Mouse (Mus musculus): ENCODE results near the gene Spink4. TPM values are rescaled to one million over a fixed set of nuclear protein-coding genes. Genes with fewer than 3 reads are reported as not detected.
A peak's percentile ranks its signal among the peaks of the same experiment; 100 is the strongest.

Spink4 gene
- not detected in 2 replicates for polyA plus RNA-seq (2014; fragmentation: Nextera tagmentation; extraction: Ambion mirVana)

DNA sequence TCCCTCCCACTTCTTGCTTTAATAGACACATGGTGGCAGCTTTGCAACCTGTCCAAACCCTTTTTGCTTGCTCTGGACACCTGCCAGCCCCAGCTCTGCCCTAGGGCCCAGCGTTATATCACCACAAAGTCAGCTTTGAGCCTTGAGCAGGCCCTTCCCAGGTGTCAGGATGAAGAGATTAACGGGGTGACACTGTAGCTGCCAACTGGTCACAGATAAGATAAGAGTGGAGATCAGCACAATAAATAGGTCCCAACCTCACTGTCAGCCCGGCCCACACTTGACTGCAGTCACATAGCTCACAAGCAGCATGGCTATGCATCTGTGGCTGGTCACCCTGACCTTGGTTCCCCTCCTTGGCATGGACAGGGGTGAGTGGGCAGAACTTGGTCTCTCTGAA lies at the start of gene Spink4:
Spink4 (plus strand) TSS at position 268 of the 400 bp plus-strand sequence.
- ATAC-seq (ENCODE audit: low FRiP score) (no peak), DNase-seq (ENCODE audit: low spot score) (no peak)
- Histone ChIP-seq H3K27me3 (ENCODE audit: control insufficient read depth, insufficient read depth, low read length) (no peaks in the 10 kb centered on the region), H3K36me3 (ENCODE audit: control insufficient read depth, insufficient read depth, low read length) (no peaks in the 10 kb centered on the region), H3K4me1 (replicated peaks; ENCODE audit: control insufficient read depth, insufficient read depth, low read length) (no peaks in the 10 kb centered on the region), H3K4me3 (ENCODE audit: low read depth, low read length) (no peak within 1 kb of the TSS), H3K9me3 (ENCODE audit: control insufficient read depth, low read length) (no peaks in the 10 kb centered on the region), H3K27ac (ENCODE audit: low read depth, low read length) (no peak within 1 kb of the TSS), H3K4me2 (replicated peaks; ENCODE audit: low read depth, low read length) (no peak within 1 kb of the TSS), H3K9ac (ENCODE audit: low read depth, low read length) (no peak within 1 kb of the TSS)
- 69% methylated on average over 3 of the region's 3 CpGs for WGBS

DNA sequence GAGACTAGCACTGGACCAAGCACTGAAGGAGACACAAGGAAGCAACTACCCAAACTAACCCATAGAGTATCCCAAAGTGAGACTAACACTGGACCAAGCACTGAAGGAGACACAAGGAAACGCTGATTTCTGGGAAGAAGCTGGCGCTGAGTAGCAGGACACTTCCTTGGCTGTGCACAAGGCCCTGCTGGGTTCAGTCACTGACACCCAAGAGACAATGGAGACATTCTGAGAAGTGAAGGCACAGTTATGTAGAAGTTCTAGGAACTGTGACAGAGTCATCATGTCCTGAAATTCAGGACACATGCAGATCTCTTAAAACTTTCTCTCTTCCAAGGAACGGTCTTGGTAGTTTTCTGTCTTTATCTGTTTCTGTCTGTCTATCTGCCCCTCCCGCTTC lies 49.6 kb upstream of the Spink4 start:
- Histone ChIP-seq H3K4me3 (ENCODE audit: low read depth, low read length) (no peak overlapping the region), H3K36me3 (ENCODE audit: control insufficient read depth, insufficient read depth, low read length) (no peaks in the 10 kb centered on the region), H3K9me3 (ENCODE audit: control insufficient read depth, low read length) (no peaks in the 10 kb centered on the region), H3K4me2 (replicated peaks; ENCODE audit: low read depth, low read length) (no peak overlapping the region), H3K9ac (ENCODE audit: low read depth, low read length) (no peak overlapping the region), H3K27ac (ENCODE audit: low read depth, low read length) (no peak overlapping the region), H3K4me1 (replicated peaks; ENCODE audit: control insufficient read depth, insufficient read depth, low read length) (no peaks in the 10 kb centered on the region), H3K27me3 (ENCODE audit: control insufficient read depth, insufficient read depth, low read length) (no peaks in the 10 kb centered on the region)
- 89% methylated on average over 4 of the region's 4 CpGs for WGBS
- no peak for DNase-seq (ENCODE audit: low spot score)
- ATAC-seq (ENCODE audit: low FRiP score) = no peak

- H3K27me3 ChIP-seq (ENCODE audit: control insufficient read depth, insufficient read depth, low read length) = no peaks in the 10 kb centered on the region
These were observed 47.7 kb upstream of the Spink4 start for GRCm38 (mm10) chr4:40872129-40872528.

DNA sequence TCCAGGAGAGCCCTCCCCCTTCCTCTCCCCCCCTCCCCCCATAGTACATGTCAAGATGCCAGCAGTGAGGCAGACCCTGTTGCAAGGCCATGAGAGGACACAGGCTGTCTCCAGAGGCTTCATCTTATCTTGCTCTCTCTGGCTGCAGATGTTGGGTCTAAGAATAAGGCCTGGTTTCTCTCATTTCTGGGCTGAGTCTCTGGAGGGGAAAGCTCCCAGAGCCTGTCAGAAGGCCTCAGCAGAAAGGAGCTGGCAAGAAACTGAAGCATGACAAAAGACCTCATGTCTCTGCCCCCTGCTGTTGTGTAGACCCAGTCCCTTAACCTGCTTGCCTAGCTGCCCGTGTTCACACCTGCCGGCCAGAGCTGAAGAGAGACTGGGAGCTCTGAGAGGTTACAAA lies 46.5 kb upstream of the Spink4 start:
- Histone ChIP-seq H3K4me3 (ENCODE audit: low read depth, low read length) (no peak overlapping the region), H3K27me3 (ENCODE audit: control insufficient read depth, insufficient read depth, low read length) (no peaks in the 10 kb centered on the region), H3K4me1 (replicated peaks; ENCODE audit: control insufficient read depth, insufficient read depth, low read length) (no peaks in the 10 kb centered on the region), H3K9me3 (ENCODE audit: control insufficient read depth, low read length) (no peaks in the 10 kb centered on the region), H3K36me3 (ENCODE audit: control insufficient read depth, insufficient read depth, low read length) (no peaks in the 10 kb centered on the region), H3K27ac (ENCODE audit: low read depth, low read length) (no peak overlapping the region), H3K4me2 (replicated peaks; ENCODE audit: low read depth, low read length) (no peak overlapping the region), H3K9ac (ENCODE audit: low read depth, low read length) (no peak overlapping the region)
- 75% methylated on average over 2 of the region's 2 CpGs for WGBS
- ATAC-seq (ENCODE audit: low FRiP score) (no peak), DNase-seq (ENCODE audit: low spot score) (no peak)

More at GRCm38 (mm10) chr4:40872129-40872528, 47.7 kb upstream of the Spink4 start:
- H3K9ac ChIP-seq (ENCODE audit: low read depth, low read length) = no peak overlapping the region
- no peaks in the 10 kb centered on the region for H3K9me3 ChIP-seq (ENCODE audit: control insufficient read depth, low read length)
- no peaks in the 10 kb centered on the region for H3K36me3 ChIP-seq (ENCODE audit: control insufficient read depth, insufficient read depth, low read length)
- no peak overlapping the region for H3K27ac ChIP-seq (ENCODE audit: low read depth, low read length)
- H3K4me1 ChIP-seq (replicated peaks; ENCODE audit: control insufficient read depth, insufficient read depth, low read length) = no peaks in the 10 kb centered on the region
- ATAC-seq (ENCODE audit: low FRiP score) (no peak), DNase-seq (ENCODE audit: low spot score) (no peak)
- no peak overlapping the region for H3K4me2 ChIP-seq (replicated peaks; ENCODE audit: low read depth, low read length)
- 99% methylated on average over 3 of the region's 3 CpGs for WGBS
- no peak overlapping the region for H3K4me3 ChIP-seq (ENCODE audit: low read depth, low read length)

DNA sequence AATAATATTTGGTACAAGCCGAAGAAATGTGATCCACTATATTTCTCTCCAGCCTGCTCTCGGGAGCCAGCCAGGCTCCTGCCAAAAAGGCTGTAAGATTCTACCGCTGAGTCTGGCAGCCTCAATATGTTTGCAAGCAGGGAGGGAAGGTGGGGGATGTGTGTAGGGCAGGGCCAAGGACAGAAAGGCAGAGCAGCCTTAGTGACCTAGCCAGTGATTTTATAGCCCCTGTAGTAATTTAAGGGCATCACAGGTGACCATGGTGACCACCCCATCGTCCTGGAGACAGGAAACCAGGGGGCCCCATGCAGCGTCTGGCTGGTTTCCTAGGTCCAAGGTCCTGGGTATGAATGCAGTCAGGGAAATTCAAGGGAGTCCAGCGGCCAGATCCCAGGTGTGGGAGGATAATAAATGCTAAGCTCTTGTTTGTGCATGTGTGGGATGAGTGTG lies 45.7 kb upstream of the Spink4 start:
- Histone ChIP-seq H3K4me1 (replicated peaks; ENCODE audit: control insufficient read depth, insufficient read depth, low read length) (no peaks in the 10 kb centered on the region), H3K4me2 (replicated peaks; ENCODE audit: low read depth, low read length) (no peak overlapping the region), H3K27me3 (ENCODE audit: control insufficient read depth, insufficient read depth, low read length) (no peaks in the 10 kb centered on the region), H3K9ac (ENCODE audit: low read depth, low read length) (no peak overlapping the region), H3K4me3 (ENCODE audit: low read depth, low read length) (no peak overlapping the region), H3K36me3 (ENCODE audit: control insufficient read depth, insufficient read depth, low read length) (no peaks in the 10 kb centered on the region), H3K9me3 (ENCODE audit: control insufficient read depth, low read length) (no peaks in the 10 kb centered on the region), H3K27ac (ENCODE audit: low read depth, low read length) (no peak overlapping the region)
- 68% methylated on average over 6 of the region's 6 CpGs for WGBS
- DNase-seq (ENCODE audit: low spot score) (no peak), ATAC-seq (ENCODE audit: low FRiP score) (no peak)

DNA sequence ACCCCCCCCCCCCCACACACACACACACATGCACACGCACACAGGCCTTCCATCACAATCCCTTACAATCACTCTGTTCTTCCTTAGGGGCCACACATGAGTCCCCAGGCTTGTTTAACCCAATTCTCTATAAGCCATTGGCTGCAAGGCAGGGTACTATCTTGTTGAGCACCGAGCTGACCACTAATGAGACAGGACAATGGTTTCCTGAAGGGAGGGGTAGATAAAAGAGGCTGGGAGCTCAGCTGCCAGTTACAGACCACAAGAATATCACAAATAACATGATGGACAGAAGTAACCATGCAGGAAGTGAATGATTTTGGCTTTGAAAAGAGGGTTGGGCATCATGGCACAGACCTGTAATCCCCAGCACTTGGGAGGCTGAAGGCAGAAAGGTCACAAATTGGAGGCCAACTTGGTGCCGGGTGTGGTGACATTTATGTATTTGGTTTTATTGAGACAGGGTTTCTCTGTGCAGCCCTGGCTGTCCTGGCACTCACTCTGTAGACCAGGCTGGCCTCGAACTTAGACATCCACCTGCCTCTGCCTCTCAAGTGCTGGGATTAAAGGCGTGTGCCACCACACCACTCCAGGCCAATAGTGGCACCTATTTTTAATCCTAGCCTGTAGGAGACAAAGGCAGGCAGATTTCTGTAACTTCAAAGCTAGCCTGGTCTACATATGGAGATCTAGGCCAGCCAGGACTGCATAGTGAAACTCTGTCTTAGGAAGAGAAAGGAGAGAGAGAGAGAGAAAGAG lies 44.9 kb upstream of the Spink4 start:
- Histone ChIP-seq H3K4me1 (replicated peaks; ENCODE audit: control insufficient read depth, insufficient read depth, low read length) (no peaks in the 10 kb centered on the region), H3K27ac (ENCODE audit: low read depth, low read length) (no peak overlapping the region), H3K36me3 (ENCODE audit: control insufficient read depth, insufficient read depth, low read length) (no peaks in the 10 kb centered on the region), H3K4me2 (replicated peaks; ENCODE audit: low read depth, low read length) (no peak overlapping the region), H3K9me3 (ENCODE audit: control insufficient read depth, low read length) (no peaks in the 10 kb centered on the region), H3K27me3 (ENCODE audit: control insufficient read depth, insufficient read depth, low read length) (no peaks in the 10 kb centered on the region), H3K4me3 (ENCODE audit: low read depth, low read length) (no peak overlapping the region), H3K9ac (ENCODE audit: low read depth, low read length) (no peak overlapping the region)
- DNase-seq (ENCODE audit: low spot score) (no peak), ATAC-seq (ENCODE audit: low FRiP score) (no peak)
- WGBS = 91% methylated on average over 5 of the region's 5 CpGs

DNA sequence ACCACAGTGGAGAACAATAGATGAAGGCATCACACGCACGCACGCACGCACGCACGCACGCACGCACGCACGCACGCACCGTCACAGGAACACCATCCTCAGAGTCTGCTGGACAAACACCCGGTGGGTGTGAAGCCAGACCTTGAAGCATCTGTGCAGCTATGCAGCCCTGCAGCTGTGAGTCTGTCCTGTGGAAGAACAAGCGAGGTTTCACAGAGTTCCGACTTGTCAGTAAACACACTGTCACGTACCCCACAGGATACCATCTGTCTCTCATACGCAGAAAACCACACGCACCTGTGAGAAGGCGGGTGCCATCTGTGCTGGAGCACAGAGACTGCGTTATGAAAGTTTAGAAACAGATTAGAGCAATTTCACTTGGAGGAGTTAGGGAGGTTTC lies 44.0 kb upstream of the Spink4 start:
- Histone ChIP-seq H3K27ac (ENCODE audit: low read depth, low read length) (no peak overlapping the region), H3K27me3 (ENCODE audit: control insufficient read depth, insufficient read depth, low read length) (no peaks in the 10 kb centered on the region), H3K4me1 (replicated peaks; ENCODE audit: control insufficient read depth, insufficient read depth, low read length) (no peaks in the 10 kb centered on the region), H3K9me3 (ENCODE audit: control insufficient read depth, low read length) (no peaks in the 10 kb centered on the region), H3K36me3 (ENCODE audit: control insufficient read depth, insufficient read depth, low read length) (no peaks in the 10 kb centered on the region), H3K4me2 (replicated peaks; ENCODE audit: low read depth, low read length) (no peak overlapping the region), H3K4me3 (ENCODE audit: low read depth, low read length) (no peak overlapping the region), H3K9ac (ENCODE audit: low read depth, low read length) (no peak overlapping the region)
- DNase-seq (ENCODE audit: low spot score) (no peak), ATAC-seq (ENCODE audit: low FRiP score) (no peak)
- WGBS = 89% methylated on average over 20 of the region's 20 CpGs

DNA sequence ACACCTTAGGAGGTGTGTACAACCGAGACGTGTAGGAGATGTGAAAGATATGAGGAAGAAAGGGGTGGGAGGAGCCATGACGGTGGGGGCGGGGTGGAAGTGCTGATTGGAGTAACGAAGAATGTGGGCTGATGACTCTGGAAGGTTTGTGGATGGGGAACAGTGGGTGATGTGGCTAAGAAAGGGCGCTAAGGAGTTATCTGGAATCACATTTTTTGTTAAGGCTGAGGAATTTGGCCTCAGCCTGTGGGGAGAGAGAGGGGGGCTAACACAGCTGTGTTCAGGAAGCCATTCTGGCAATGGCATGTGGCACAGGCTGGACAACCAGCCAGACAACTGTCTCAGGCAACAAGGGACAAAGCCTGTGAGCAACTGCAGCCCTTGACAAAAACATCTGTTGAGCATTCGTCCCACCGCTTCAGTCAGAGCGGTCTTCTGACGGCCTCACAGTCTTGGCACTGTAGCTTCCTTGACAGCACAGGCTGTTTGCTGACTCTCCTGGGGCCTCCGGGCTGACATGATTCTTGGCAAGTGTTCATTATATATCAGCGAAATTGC lies 43.0 kb upstream of the Spink4 start:
- WGBS = 48% methylated on average over 12 of the region's 12 CpGs
- DNase-seq (ENCODE audit: low spot score) (peak; percentile 25), ATAC-seq (ENCODE audit: low FRiP score) (no peak)
- Histone ChIP-seq H3K36me3 (ENCODE audit: control insufficient read depth, insufficient read depth, low read length) (no peaks in the 10 kb centered on the region), H3K4me2 (replicated peaks; ENCODE audit: low read depth, low read length) (no peak overlapping the region), H3K9me3 (ENCODE audit: control insufficient read depth, low read length) (no peaks in the 10 kb centered on the region), H3K4me1 (replicated peaks; ENCODE audit: control insufficient read depth, insufficient read depth, low read length) (no peaks in the 10 kb centered on the region), H3K27me3 (ENCODE audit: control insufficient read depth, insufficient read depth, low read length) (no peaks in the 10 kb centered on the region), H3K27ac (ENCODE audit: low read depth, low read length) (no peak overlapping the region), H3K4me3 (ENCODE audit: low read depth, low read length) (no peak overlapping the region), H3K9ac (ENCODE audit: low read depth, low read length) (0 out of 2 replicates have a peak overlapping the region, but pooled peaks have one; percentile 23)

GRCm38 (mm10) chr4:40877528-40877927 lies 42.3 kb upstream of the Spink4 start:
- no peak overlapping the region for H3K9ac ChIP-seq (ENCODE audit: low read depth, low read length)
- no peak for DNase-seq (ENCODE audit: low spot score)
- H3K36me3 ChIP-seq (ENCODE audit: control insufficient read depth, insufficient read depth, low read length) = no peaks in the 10 kb centered on the region
- WGBS = 88% methylated on average over 5 of the region's 5 CpGs
- H3K27me3 ChIP-seq (ENCODE audit: control insufficient read depth, insufficient read depth, low read length) = no peaks in the 10 kb centered on the region
- no peaks in the 10 kb centered on the region for H3K9me3 ChIP-seq (ENCODE audit: control insufficient read depth, low read length)
- no peaks in the 10 kb centered on the region for H3K4me1 ChIP-seq (replicated peaks; ENCODE audit: control insufficient read depth, insufficient read depth, low read length)
- H3K4me2 ChIP-seq (replicated peaks; ENCODE audit: low read depth, low read length) = no peak overlapping the region
- H3K27ac ChIP-seq (ENCODE audit: low read depth, low read length) = no peak overlapping the region
- no peak for ATAC-seq (ENCODE audit: low FRiP score)
- H3K4me3 ChIP-seq (ENCODE audit: low read depth, low read length) = no peak overlapping the region
